Mouse (Mus musculus) cerebellum, adult 2 months (tissue): ENCODE measurements around the gene Ptgds. TPM values are rescaled to one million over a fixed set of nuclear protein-coding genes. Genes with fewer than 3 reads are reported as not detected.

ENCODE experiments used
- DNase-seq, 2 experiments: peaks; one replicate each; pipeline ENCODE4 v3.0.0; 2021
- H3K27ac ChIP-seq: fragments of 200-500 bp; 2 replicates; pipeline ENCODE4 v1.5.1; 2012; ENCODE audit warnings: low read length, control low read depth, inconsistent platforms; ENCODE audit not compliant: insufficient read depth
- H3K27me3 ChIP-seq: fragments of 200-500 bp; 2 replicates; pipeline ENCODE4 v1.6.1; 2012; ENCODE audit warnings: inconsistent platforms, mild to moderate bottlenecking, low read length, moderate library complexity; ENCODE audit not compliant: control insufficient read depth, insufficient read depth
- H3K4me1 ChIP-seq: fragments of 200-500 bp; 2 replicates; pipeline ENCODE4 v1.6.1; 2011; ENCODE audit warnings: low read length; ENCODE audit not compliant: control insufficient read depth, insufficient read depth
- H3K4me3 ChIP-seq: fragments of 200-500 bp; replicated peaks from 2 replicates; pipeline ENCODE3; 2011; ENCODE audit warnings: mild to moderate bottlenecking, low read depth, low read length, control low read depth; ENCODE audit not compliant: insufficient read depth
- CTCF ChIP-seq: fragments of 200-500 bp; IDR thresholded peaks from 2 replicates; pipeline ENCODE4 v1.5.1; 2011; ENCODE audit warnings: low read depth, mild to moderate bottlenecking, control low read depth, low read length, moderate library complexity, borderline replicate concordance; ENCODE audit not compliant: insufficient read depth
- POLR2A ChIP-seq: fragments of 200-500 bp; IDR thresholded peaks from 2 replicates; pipeline ENCODE4 v1.6.1; 2011; ENCODE audit warnings: low read length, control low read depth, borderline replicate concordance; ENCODE audit not compliant: insufficient read depth
- WGBS: fragments of 180-500 bp; shearing (Covaris S2); methylation state at CpG from one replicate; pipeline ENCODE4 v1.1.7; 2018; 5-methylcytosine and 5-hydroxymethylcytosine counted together
- polyA plus RNA-seq: library from polyadenylated mRNA; depleted of rRNA; stranded (reverse); fragments of >200 nt; gene quantifications from 2 replicates; pipeline ENCODE4 v1.2.3, GENCODE M21; 2012

Ptgds gene
- polyA plus RNA-seq, 1 experiment, result 2,130 TPM

DNA sequence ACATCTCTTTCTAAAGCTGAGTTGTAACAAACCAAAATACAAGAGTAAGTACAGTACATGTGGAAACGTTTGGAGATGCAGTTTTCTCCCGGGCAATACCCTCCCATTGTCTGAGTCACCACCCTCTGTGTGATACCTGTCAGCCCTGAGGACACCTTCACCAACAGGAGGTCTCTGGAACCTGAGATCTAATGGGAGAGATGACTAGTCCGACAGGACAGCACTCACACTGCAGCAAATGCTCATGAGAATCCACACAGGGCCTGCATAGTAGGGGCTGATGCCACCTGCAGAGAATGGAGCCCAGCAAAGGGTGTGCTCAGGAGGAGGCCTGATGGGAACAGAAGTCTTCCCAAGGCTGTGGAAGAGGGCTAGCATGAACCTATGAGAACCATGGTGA lies 8.4 kb downstream of the Ptgds start:
- H3K27me3 ChIP-seq, result no peaks in the 10 kb centered on the region
- H3K4me3 ChIP-seq, result peak overlapping the region; percentile 62
- 6% methylated on average over 3 of the region's 3 CpGs for WGBS
- H3K4me1 ChIP-seq, result peaks cover 71% of the 10 kb centered on the region
- TF ChIP-seq CTCF (no peak), POLR2A (no peak)
- peak overlapping the region; percentile 97 for H3K27ac ChIP-seq
- peak in 1 of 2 experiments; percentile 42 for DNase-seq

DNA sequence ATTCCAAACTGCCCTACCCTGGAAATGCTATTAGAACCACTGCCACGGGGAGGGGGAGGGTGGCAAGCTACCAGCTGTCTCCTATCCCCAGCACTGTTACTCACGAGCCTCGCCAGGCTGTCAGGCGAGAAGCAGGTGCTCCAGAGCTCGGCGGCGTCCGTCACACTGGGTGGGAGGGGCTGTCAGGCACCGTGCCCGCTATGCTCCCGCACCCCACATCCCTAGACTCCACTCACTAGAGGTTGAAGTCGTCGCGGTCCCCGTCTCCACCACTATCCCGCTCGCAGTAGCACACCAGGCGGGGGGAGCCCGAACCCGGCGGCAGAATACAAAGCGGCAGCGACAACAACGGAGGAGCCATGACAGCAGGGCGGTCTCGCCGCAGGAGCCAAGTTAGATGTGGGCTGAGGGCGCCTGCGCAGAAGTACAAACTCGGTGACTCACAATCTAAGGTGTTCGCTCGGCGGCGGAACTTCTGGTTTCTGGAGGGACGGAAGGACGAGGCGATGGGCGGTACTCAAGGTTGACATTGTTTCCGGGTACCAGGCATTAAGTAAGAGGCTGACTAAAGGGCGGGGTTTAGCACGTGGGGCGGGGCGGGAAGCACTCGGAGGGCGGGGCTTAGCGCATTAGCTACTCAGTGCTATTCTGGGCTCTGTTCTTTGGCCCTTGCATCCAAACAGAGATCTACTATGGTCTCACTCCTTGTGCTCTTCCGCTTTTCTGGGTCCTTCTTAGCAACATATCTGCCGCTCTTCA lies 9.1 kb downstream of the Ptgds start, which contains the start of gene Paxx:
Gene Paxx, minus strand, starts transcription at position 544 of the 759 bp plus-strand sequence.
- peaks cover 72% of the 10 kb centered on the region for H3K4me1 ChIP-seq
- peak within 1 kb of the TSS; percentile 97 for H3K27ac ChIP-seq
- H3K27me3 ChIP-seq, result no peaks in the 10 kb centered on the region
- DNase-seq, result peak; percentile 95 to 96
- TF ChIP-seq POLR2A (peak; percentile 77), CTCF (no peak)
- peak within 1 kb of the TSS; percentile 62 for H3K4me3 ChIP-seq
- 1% methylated on average over 48 of the region's 48 CpGs for WGBS

DNA sequence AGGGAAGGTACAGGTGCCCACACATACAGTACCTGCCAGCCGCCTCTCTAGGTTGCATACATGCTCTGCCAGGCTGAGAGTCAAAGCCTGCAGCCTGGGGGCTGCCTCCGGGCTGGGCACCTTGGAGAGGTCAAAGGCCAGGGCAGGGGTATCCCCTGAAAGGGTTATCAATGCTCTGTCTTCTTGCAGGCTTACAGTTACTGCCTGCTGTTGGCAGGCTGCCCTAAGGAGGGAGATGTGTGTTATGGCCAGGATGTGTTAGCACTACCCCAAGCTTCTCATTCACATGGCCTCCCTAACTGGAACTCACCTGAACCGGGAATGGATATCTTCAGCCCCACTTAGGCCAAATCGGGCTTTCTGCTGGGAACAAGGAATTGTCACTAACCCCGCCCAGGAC lies 9.7 kb downstream of the Ptgds start:
- Histone ChIP-seq H3K4me3 (peak overlapping the region; percentile 62), H3K27me3 (no peaks in the 10 kb centered on the region), H3K4me1 (peaks cover 68% of the 10 kb centered on the region), H3K27ac (peak overlapping the region; percentile 80)
- DNase-seq, result no peak
- 4% methylated on average over 5 of the region's 5 CpGs for WGBS
- no peak for TF ChIP-seq POLR2A

DNA sequence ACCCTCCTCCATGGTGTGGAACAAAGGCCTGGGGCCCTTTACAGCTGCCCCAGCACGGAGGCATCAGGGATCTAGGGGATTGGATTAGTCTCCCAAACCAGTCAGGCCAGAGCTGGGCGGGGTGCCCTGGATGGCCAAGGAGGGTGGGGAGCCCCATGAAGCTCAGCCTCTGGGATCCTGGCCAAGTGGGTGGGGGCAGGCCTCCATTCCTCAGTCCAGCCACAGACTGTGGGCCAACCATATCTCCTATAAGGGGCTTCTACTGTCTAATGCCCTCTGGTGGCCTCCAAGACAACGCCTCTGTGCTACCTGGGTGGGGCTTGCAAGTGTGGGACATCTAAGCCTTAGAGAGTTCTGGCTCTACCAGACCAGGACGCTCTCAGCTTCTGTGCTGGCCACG lies 10.9 kb downstream of the Ptgds start:
- WGBS, result 15% methylated on average over 5 of the region's 5 CpGs
- peak; percentile 52 to 55 for DNase-seq
- Histone ChIP-seq H3K4me3 (peak overlapping the region; percentile 62), H3K27ac (peak overlapping the region; percentile 80; the same call in 1 of the 2 replicates), H3K4me1 (peaks cover 55% of the 10 kb centered on the region), H3K27me3 (no peaks in the 10 kb centered on the region)
- TF ChIP-seq CTCF (peak; percentile 22; the same call in 1 of the 2 replicates), POLR2A (0 out of 2 replicates have a peak, but pooled peaks have one; percentile 5)

DNA sequence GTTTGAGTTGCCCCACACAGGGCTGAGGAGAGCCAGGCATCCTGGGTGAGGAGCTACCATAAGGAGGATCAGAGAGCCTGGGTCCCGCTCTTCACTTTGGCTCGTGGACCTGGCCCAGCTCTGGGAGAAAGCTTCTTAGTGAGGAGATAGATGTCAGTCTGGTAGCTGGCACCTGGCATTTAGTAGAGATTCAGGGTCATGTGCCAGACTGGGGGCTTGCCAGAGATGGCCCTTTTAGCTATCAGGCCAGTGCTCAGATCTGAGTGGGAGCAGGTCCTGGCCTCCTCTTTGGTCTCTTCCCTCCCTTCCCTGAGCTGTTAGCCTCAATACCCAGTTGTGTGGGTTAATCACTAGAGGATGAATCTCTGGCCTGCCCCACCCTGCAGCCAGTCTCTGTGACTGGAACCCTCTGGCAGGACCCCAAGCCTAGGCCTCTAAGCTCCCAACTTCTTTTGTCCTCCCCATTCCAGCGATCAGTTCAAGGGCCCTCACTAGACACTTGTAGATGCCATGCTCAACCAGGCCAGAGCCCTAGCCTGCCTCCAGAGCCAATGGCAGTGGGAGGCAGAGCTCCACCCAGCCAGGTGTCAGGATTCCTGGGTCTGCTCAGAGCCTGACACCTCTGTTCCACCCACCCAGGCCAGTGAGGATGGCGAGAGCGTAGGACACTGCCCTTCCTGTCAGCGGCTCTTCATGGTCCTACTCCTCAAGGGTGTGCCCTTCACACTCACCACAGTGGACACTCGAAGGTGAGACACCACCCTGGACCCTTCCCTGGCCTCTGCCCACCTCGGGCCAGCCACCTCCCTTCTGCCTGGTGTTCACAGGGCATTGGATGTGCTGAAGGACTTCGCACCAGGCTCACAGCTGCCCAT lies 12.6 kb downstream of the Ptgds start:
- peak; percentile 55 to 59 for DNase-seq
- no peak overlapping the region for H3K4me3 ChIP-seq
- H3K4me1 ChIP-seq, result peaks cover 46% of the 10 kb centered on the region
- H3K27ac ChIP-seq, result peak overlapping the region; percentile 28; the same call in 1 of the 2 replicates
- TF ChIP-seq CTCF (no peak), POLR2A (no peak)
- H3K27me3 ChIP-seq, result no peaks in the 10 kb centered on the region
- 64% methylated on average over 9 of the region's 9 CpGs for WGBS

DNA sequence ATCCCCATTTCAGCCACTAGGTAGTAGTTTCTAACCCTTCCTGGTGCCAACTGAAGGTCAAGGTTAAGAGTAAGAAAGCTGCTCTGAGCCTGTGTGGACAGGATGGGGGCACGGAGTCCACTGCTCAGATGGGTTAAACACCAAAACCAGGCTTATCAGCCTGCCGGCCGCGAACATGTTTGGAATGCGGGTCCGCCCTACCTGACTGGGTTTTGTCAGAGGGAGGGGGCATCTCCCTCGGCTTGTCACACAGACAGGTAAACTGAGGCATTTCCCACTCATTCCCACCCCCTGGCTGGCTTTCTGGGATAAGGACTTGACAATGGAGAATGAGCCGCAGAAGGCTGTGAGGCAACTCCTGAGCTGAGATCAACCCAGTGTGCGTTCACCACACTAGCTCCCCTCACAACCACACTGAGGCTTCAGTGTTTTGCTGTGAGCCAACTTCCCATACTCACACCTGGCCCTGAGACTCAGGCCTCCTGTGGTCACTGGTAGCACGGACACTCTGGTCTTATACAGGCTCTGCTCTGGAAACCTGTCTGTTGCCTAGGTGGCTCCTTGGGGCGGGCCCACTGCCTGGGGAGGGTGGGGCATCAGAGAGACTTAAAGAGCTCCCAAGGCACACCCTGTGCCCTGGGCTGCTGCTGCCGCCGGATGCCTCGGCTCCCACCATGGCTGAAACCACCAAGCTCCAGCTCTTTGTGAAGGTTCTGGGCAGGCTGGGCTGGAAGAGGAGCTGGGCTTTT lies 13.5 kb downstream of the Ptgds start, which contains the start of gene Clic3:
Gene Clic3, plus strand, starts transcription at position 634 of the 749 bp plus-strand sequence.
- TF ChIP-seq POLR2A (peak; percentile 13; the same call in 1 of the 2 replicates), CTCF (no peak)
- H3K27ac ChIP-seq, result peak within 1 kb of the TSS; percentile 28; the same call in 1 of the 2 replicates
- H3K27me3 ChIP-seq, result no peaks in the 10 kb centered on the region
- 59% methylated on average over 14 of the region's 14 CpGs for WGBS
- H3K4me1 ChIP-seq, result peaks cover 40% of the 10 kb centered on the region
- no peak for DNase-seq
- H3K4me3 ChIP-seq, result no peak within 1 kb of the TSS

DNA sequence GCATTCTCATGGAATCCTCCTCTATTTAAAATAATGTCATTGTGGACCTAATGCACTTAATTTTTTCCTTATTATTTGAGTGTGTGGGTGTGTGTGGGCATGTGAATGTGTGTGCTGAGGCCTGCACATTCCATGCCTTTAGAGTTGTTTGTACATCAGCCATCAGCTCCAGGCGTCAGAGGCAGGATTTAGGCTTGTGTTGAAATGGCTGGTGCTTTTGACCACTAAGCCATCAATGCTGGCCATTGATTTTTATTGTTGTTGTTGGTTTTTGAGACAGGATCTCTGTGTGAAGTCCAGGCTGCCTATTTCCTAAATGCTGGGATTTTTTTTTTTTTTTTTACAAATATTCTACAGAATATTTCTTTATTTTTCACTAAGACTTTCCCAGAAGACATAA lies 16.9 kb downstream of the Ptgds start:
- no peak for DNase-seq
- no peak for TF ChIP-seq CTCF
- no peak for TF ChIP-seq POLR2A
- Histone ChIP-seq H3K27ac (no peak overlapping the region), H3K4me3 (no peak overlapping the region), H3K4me1 (peaks cover 24% of the 10 kb centered on the region), H3K27me3 (no peaks in the 10 kb centered on the region)
- 89% methylated on average over 1 of the region's 1 CpGs for WGBS
